8 mouse cellular contexts compared by ENCODE assay signal in the genomic region with DNA sequence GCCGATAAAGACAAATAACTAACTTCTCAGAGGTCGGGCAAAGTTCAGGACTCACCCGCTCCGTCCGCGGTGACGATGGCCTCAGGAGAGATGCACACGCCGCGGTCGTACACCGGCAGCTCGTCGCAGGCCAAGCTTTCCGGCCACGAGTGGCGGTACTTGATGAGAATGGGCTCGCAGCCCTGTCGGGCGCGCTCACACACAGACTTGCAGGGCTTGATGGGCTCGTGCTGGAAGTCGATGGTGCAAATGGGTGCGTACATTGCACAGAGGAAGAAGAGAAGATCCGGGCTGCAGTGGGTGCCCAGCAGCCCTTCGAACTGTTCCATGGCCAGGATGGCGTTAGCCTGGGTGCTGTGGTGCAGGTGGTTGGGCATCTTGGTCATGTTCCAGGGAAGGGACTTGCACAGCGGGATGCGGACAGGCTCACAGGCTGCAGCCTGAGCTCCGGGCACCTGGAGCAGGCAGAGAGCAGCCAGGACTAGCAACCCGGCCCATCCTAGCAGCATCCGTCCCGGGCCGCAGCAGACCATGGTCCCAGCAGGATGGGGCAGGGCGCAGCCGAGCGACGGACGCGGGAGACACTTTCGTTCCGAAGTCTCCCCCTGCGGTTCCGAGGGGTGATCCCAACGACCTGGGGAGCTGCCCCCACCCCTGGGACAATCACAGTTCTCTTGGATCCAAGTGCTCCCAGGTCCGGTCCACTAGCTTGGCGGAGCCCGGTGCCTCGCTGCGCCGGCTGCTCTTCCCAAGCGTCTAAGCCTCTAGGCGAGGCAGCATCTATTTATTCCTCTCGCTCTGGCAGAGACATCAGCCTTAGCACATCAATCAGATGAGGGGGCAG. TPM values are rescaled to one million over a fixed set of nuclear protein-coding genes. Genes with fewer than 3 reads are reported as not detected.
DNase-seq lines count a peak whose midpoint lies in the region; ATAC-seq lines count a peak whose summit lies in the region.

No protein-coding gene starts in this region.

- H3K9ac ChIP-seq in intestine, embryonic 14.5 days (ENCODE audit: low read length), result peak overlapping the region; percentile 1
- peak overlapping the region; percentile 69 for H3K9ac ChIP-seq in midbrain, embryonic 16.5 days (ENCODE audit: low read depth, low read length)

- intact Hi-C loops in gastrocnemius, postnatal 36 days (cut with DNase I), result loop anchor here (10.0 kb wide), 1 partner anchor 92 kb away; no protein-coding TSS in a partner anchor

- no peaks in the 10 kb centered on the region for H3K36me3 ChIP-seq in intestine, embryonic 14.5 days (ENCODE audit: control insufficient read depth, insufficient read depth, low read length)
- peaks cover 29% of the 10 kb centered on the region for H3K36me3 ChIP-seq in limb, embryonic 10.5 days
- H3K36me3 ChIP-seq in midbrain, embryonic 16.5 days (ENCODE audit: control insufficient read depth, insufficient read depth, low read length), result no peaks in the 10 kb centered on the region

- no peak overlapping the region for H3K27ac ChIP-seq in intestine, embryonic 14.5 days (ENCODE audit: low read depth)
- H3K27ac ChIP-seq in limb, embryonic 10.5 days, result peak overlapping the region; percentile 94
- H3K27ac ChIP-seq in midbrain, embryonic 16.5 days (ENCODE audit: low read length), result no peak overlapping the region

- H3K27me3 ChIP-seq in intestine, embryonic 14.5 days (replicated peaks; ENCODE audit: control insufficient read depth, insufficient read depth, low read length), result peaks cover 18% of the 10 kb centered on the region; the same call in 1 of the 2 replicates
- H3K27me3 ChIP-seq in limb, embryonic 10.5 days (ENCODE audit: low read depth, poor library complexity, severe bottlenecking), result no peaks in the 10 kb centered on the region
- H3K27me3 ChIP-seq in midbrain, embryonic 16.5 days (ENCODE audit: control insufficient read depth, insufficient read depth, low read depth, low read length), result peaks cover 11% of the 10 kb centered on the region

- DNase-seq in heart, adult 11 months, result peak; percentile 94
- no peak for DNase-seq in heart, adult 8-10 months (ENCODE audit: low spot score)
- DNase-seq in cerebellum, postnatal 36 days, result peak; percentile 47 to 60
- DNase-seq in gastrocnemius, postnatal 36 days, result peak; percentile 8 to 19
- DNase-seq in intestine, embryonic 14.5 days (ENCODE audit: low spot score), result peak; percentile 77
- DNase-seq in limb, embryonic 10.5 days (ENCODE audit: low spot score), result peak; percentile 73
- DNase-seq in testis, postnatal 14 days (ENCODE audit: low spot score), result peak; percentile 12

- H3K4me2 ChIP-seq in intestine, embryonic 14.5 days (ENCODE audit: low read length), result peak overlapping the region; percentile 85
- peak overlapping the region; percentile 100 for H3K4me2 ChIP-seq in midbrain, embryonic 16.5 days (ENCODE audit: low read length)

- H3K4me1 ChIP-seq in intestine, embryonic 14.5 days (replicated peaks; ENCODE audit: control insufficient read depth, insufficient read depth, low read length), result no peaks in the 10 kb centered on the region
- peaks cover 30% of the 10 kb centered on the region for H3K4me1 ChIP-seq in limb, embryonic 10.5 days
- H3K4me1 ChIP-seq in midbrain, embryonic 16.5 days (ENCODE audit: control insufficient read depth, insufficient read depth, low read length), result peaks cover 14% of the 10 kb centered on the region; the same call in 1 of the 2 replicates

- H3K4me3 ChIP-seq in intestine, embryonic 14.5 days (ENCODE audit: low read depth, low read length), result peak overlapping the region; percentile 65
- H3K4me3 ChIP-seq in limb, embryonic 10.5 days, result peak overlapping the region; percentile 74
- H3K4me3 ChIP-seq in midbrain, embryonic 16.5 days (ENCODE audit: low read depth, low read length), result peak overlapping the region; percentile 64

- whole genome bisulfite sequencing in intestine, embryonic 14.5 days, result under 1% methylated on average over 54 of the region's 54 CpGs
- WGBS in limb, embryonic 10.5 days, result under 1% methylated on average over 54 of the region's 54 CpGs
- under 1% methylated on average over 54 of the region's 54 CpGs for WGBS in midbrain, embryonic 16.5 days

- H3K9me3 ChIP-seq in intestine, embryonic 14.5 days (ENCODE audit: control insufficient read depth, low read length), result no peaks in the 10 kb centered on the region
- no peaks in the 10 kb centered on the region for H3K9me3 ChIP-seq in limb, embryonic 10.5 days (replicated peaks)
- no peaks in the 10 kb centered on the region for H3K9me3 ChIP-seq in midbrain, embryonic 16.5 days (replicated peaks; ENCODE audit: control insufficient read depth, low read length, poor library complexity, severe bottlenecking)

- peak; percentile 78 for ATAC-seq in intestine, embryonic 14.5 days (replicated peaks; ENCODE audit: low FRiP score, low TSS enrichment, low read depth)
- peak; percentile 70 for ATAC-seq in midbrain, embryonic 16.5 days

RNA-seq across cellular contexts. Expression of a gene that starts 0.9 kb away (rescaled TPM):
- total RNA-seq in heart, adult 8-10 months (2022), result 1 to 10 TPM; 3.1 to 7.0 (median 4.3) TPM
- 10 to 100 TPM; 17.2 to 19.8 TPM for total RNA-seq in gastrocnemius, postnatal 36 days (2021)
- 1.9 and 2.2 TPM in 2 replicates for polyA plus RNA-seq in intestine, embryonic 14.5 days (2014; fragmentation: Nextera tagmentation; extraction: Ambion mirVana)
- 87.4 and 111 TPM in 2 replicates for polyA plus RNA-seq in limb, embryonic 10.5 days (2016; fragmentation: Nextera tagmentation; extraction: Ambion mirVana)
- 2.2 and 5.1 TPM in 2 replicates for polyA plus RNA-seq in midbrain, embryonic 16.5 days (2015; fragmentation: Nextera tagmentation; extraction: Ambion mirVana)

Comparison
In these comparisons a context has a peak if more than half of its experiments do, and no peak if none do; other contexts are left out.
1. RNA of a gene that starts 0.9 kb away (polyA plus RNA-seq): 87.4 to 111 TPM in limb, embryonic 10.5 days; 2.2 to 5.1 TPM in midbrain, embryonic 16.5 days and 1.9 to 2.2 TPM in intestine, embryonic 14.5 days; every median in the first group is over 10 times any median in the second.
2. Peak in every context shown above with its lines, with median percentiles within 50 percentile points of each other: H3K4me3 ChIP-seq.